Mouse (Mus musculus) gastrocnemius, adult 8-10 months (tissue): ENCODE data around the gene Nfasc. TPM values are rescaled to one million over a fixed set of nuclear protein-coding genes. Genes with fewer than 3 reads are reported as not detected.

Experiments
- DNase-seq, 2 experiments: peaks; one replicate each; pipeline ENCODE4 v3.0.0; 2022; ENCODE audit warnings: low spot score in 2 of 2
- total RNA-seq, 4 experiments: library from RNA; stranded (reverse); gene quantifications; 2 replicates each; pipeline ENCODE4 v1.2.4; 2022

Gene Nfasc
- total RNA-seq, 4 experiments from 2014 or later: 0.10 to 0.72 (median 0.22) TPM

DNA sequence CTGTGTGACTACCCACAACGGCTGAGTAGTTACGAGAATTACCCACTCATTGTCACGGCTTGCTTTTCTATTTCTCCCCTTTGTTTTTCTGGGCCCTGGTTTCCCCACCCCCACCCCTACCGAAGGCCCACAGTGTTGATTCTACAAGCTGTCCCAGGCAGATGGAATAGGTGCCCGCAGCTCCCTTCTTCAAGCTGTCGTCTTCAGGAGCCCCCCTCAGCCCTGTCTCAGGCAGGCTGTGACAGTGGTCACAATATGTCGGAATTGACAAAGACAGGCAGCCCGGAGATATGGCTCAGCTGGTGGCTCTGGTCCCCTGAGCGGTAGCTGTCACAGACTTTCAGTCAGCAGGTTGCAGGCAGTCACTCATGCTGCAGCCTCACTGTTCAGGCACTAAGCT lies 90.9 kb downstream of the Nfasc start:
- no peak for DNase-seq

DNA sequence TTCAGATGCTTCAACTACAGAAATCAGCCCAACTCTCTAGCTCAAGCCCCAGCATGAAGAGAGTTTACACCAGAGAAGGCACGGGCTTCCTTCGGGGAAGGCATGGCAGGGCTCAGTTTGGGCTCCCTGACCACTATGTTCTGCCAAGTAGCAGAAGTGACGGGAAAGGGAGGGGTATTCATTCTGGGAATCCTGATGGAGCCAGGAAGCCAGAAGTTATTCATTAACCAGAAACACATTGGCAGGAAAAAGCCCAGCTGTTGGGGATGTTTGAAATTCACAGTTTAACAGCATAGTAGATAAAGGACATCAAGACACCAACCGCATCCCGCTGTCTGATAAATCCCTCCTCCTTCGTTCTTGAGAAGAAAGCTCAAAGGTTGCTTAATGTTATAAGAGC lies 93.6 kb downstream of the Nfasc start:
- no peak for DNase-seq

DNA sequence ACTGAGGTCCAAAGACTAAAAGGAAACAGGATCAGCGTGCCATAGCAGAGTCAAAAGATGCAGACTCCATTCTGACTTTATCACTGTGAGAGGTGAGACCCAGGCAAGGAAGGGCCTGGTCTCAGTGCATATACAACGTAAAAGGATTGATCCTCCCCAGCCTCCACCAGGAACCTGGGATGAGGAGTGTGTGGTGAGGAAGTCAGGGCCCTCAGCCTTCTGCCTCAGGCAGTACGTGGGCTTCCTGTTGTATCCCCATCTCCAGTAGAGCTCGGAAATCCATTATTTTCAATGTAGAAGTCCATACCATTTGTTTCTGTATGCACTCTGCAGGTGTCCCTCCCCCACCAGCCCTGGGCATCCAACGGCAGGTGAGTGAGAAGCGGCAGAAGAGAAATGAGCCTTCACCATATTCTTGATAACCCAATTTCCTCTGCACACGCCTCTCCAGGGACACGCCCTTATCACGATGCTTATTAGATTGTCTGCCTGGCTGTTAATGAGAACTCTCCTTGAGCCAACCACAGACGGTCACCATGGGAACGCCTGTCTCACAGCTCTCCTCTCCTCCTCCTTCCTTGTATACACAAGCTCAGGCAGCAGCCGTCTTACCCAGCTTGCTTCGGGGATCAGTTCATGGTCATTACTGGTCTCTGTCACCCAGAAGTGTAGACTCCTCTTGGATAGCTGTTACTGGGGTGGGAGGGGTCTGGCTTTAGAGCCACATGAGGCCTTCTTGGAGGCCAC lies 100.4 kb downstream of the Nfasc start:
- no peak for DNase-seq

- peak; percentile 24 to 25 for DNase-seq
These were observed 101.3 kb downstream of the Nfasc start for GRCm38 (mm10) chr1:132640256-132640655.

- no peak for DNase-seq
These were observed 104.3 kb downstream of the Nfasc start for GRCm38 (mm10) chr1:132637346-132637745.

DNA sequence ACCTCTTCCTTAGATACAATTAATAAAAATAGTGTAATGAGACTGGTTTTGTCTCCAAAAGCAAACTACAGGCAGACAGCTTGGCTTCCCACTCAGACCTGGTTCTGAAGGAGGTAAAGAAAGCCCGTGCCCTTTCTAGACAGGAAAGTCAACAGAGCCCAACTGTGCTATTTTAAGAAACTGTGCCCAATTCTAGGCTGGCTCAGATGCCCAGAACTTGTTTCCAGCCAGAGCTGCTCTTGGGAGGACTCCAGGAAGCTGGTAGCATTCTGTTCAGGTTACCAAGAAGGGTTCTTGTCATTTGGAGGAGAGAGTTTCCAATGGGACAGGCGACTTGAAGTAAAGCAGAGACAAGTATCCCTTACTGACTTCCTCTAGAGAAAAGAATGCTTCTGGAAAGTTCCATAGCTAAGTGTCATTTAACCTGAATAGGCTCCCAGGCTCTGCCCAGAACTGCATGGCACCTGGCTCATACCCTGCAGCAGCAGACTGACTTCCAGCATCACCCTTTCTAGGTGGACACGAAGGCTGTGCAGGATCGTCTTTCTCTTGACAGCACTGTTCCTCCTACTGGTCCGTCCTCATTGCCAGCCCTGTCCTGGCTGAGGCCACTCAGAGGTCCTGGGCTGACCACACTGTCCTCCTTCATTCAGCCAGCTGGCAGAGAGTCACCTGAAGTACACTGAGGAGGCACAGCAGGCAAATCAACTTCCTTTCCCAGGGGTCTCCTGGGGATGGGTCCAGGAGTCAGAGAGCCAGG lies 111.8 kb downstream of the Nfasc start:
- peak; percentile 67 to 75 for DNase-seq

- no peak for DNase-seq
These were observed 113.0 kb downstream of the Nfasc start for GRCm38 (mm10) chr1:132628599-132628998.

GRCm38 (mm10) chr1:132628183-132628582 lies 113.4 kb downstream of the Nfasc start:
- no peak for DNase-seq

GRCm38 (mm10) chr1:132626125-132626756 lies 115.4 kb downstream of the Nfasc start:
- no peak for DNase-seq

- DNase-seq: no peak
These were observed 116.6 kb downstream of the Nfasc start for GRCm38 (mm10) chr1:132625034-132625433.

DNA sequence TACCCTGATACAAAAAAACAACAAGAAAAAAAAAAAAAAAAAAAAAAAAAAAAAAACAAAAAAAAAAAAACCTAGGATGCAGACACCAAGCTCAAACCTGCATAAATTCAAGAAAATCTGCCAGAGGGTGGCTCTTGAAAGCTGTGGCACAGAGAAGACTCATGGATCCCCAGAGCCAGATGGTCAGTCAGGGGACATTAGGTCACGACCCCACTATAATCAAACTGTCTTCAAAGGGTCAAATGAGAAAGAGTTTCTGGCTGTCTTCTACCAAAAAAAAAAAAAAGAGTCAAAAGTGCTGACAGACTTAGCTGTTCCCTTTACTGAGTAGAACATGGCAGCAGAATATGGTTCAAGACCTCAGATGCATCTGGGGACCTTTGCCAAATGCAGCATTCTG lies 117.1 kb downstream of the Nfasc start:
- DNase-seq: no peak

DNA sequence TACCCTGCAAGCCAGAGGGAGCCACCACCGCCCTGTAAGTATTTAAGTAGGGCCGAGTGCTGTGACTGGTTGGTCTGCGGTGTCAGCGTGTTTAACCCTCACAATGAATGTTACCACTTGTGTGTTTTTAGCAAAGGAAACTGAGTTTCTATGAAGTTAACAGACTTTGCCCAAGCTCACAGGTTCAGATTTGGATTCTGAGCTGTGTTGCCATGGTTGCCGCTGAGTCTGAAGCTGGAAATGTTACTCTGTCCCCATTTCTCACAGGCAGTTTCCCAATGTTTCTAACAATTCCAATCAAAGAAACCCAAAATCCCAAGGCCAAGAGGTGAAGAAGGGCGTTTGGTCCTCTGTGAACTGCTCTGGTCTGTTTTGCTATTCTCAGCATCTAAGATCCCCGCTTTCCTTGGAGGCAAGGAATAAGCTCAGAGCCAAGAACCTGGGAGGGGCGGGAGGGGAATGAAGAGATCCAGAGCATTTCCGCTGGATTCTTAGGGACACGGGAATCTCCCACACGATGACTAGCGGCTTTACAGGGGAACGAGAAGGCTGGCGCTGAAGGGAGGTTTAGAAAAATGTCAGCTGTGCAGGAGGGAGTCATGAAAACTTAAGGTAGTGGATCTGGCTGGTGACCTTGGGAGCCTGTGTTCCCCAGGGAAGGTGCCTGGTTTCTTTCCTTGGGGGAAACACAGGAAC lies 117.8 kb downstream of the Nfasc start:
- no peak for DNase-seq

DNA sequence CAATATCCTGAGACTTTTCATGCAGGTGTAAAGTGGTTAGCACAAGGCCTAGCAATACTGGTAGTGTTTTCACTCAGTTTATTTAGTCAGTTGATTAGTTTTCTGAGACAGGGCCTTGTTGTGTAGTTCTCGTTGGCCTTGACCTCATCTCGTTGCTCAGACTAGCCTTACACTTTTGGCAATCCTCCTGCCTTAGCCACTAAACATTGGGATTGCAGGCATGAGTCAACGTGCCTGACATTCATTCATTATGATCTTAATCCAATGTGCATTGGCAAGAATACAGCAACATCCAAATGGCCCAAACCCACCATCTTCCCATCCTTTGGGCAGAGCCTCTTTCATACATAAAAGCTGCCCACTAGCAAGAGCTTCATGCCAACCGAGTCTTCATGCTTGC lies 129.5 kb downstream of the Nfasc start:
- DNase-seq: no peak

DNA sequence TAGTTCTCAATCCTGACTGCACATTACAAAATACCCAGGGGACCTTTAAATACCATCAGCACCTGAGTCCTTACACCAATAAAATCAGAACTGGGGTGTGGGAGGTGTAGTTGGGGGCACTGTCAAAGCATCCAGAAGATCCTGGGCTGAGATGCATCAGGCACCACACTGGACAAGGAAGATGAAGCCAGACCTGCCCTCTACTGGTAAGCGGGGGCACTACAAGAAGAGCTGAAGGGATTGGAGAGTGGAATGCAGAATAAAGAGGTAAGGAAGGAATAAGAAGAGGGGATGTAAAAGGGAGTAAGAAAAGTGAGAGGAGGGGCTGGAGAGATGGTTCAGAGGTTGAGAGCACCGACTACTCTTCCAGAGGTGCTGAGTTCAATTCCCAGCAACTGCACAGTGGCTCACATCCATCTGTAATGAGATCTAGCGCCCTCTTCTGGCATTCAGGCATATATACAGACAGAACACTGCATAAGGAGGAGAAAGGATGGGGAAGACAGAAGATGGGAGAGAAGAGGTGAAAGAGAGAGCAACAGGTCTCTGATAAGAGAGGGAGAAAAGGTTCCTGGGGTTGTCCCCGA lies 132.5 kb downstream of the Nfasc start:
- DNase-seq: peak in 1 of 2 experiments; percentile 31

- no peak for DNase-seq
These were observed 139.4 kb downstream of the Nfasc start for GRCm38 (mm10) chr1:132602161-132602560.

DNA sequence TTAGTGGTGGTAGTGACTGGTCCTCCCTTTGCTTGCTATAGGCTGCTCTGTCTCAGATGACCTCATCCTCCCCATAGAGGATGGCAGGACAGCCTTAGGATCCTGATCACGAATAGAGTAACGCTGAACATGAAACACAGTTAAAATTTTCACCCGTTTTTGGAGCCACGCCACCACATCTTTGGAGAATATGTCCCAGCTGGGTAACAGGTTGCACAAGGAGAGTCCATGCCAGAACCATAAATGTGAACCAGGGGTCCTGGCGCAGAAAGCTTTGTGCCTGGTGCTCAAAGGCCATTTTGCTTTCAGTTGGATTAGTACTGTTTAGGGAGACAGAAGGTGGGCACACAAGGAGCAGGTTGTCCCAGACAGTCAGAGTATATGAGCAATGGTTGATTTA lies 143.6 kb downstream of the Nfasc start:
- no peak for DNase-seq

DNA sequence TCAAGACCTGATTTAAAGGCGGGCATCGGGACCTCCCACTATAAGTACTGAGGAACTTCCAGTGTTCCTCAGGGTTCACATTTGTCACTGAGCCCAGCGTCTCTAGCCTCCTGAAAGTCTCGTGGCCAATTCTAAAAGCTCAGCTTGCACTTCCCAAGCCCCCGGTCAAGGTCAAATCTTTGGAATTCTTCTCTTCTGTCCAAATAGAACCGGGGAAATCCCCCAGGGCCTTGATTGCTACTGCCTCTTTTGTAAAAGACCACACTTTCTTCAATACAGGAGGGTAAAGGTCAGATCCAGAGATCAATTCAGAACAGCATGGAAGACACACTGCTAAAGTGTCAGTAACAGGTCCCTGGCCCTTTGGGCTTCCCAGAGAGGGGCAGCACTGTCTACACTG lies 145.9 kb downstream of the Nfasc start:
- no peak for DNase-seq

DNA sequence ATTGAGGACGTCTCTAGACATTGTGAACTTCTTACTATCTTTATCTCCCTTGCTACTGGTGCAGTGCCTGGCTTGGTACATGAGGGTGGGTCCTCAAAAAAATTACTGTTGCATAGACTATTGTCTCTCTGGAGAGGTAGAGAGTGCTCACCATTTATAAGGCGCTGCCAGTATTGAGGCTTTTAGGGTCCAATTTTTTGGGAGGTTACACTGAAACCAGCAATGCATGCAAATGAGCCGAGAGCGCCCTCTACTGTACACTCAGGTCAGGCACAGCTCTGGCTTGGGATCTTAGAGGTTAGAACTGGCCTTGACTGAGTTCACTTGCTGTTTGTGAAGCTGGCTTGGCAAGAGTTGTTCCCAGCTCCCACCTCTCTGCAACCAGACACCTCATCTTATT lies 147.0 kb downstream of the Nfasc start:
- DNase-seq: peak in 1 of 2 experiments; percentile 28

DNA sequence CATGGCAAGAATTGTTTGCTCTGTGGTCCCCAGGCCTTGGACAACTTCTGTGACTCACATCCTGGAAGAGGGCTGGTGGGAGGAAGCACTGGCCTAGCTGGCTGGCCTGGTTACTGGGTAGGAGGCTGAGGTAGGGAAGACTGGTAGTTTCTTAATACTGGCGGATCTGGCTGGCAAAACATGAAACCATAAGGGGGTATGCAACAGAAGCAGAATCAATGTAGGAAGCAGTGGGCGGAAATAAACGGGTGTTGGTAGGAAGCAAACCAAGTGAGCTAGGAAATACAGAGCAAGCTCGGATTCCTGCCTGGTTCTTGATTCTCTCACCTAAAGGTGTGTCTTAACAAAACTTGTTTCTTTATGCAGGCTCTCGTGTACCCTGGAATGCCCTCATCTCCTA lies 149.5 kb downstream of the Nfasc start:
- DNase-seq: no peak

DNA sequence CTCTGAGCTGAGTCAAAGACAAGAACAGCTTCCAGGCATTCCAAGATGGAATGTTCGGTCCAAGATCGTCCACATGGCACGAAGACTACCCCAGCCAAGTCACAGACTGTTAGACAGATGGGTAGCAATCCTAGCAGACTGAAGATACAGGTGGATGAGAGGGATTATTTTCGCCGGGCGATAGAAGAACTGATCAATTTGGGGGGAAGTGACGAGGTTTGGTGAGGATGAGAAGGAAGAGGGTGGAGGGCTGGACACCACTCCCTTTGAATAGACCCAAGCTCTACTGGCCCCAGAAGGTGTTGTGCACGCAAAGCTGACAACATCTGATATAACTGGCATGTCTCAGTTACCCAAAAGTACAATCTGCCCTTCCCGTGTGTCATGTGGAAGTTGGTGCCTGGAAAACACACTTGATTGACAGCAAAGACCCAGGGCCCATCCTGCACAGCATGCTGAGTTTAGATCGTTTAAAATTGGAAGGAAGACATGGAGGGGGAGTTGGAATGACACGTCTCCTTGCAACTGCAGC lies 150.1 kb downstream of the Nfasc start:
- no peak for DNase-seq

- DNase-seq: no peak
These were observed 154.9 kb downstream of the Nfasc start for GRCm38 (mm10) chr1:132586679-132587201.
